In the genomic region with DNA sequence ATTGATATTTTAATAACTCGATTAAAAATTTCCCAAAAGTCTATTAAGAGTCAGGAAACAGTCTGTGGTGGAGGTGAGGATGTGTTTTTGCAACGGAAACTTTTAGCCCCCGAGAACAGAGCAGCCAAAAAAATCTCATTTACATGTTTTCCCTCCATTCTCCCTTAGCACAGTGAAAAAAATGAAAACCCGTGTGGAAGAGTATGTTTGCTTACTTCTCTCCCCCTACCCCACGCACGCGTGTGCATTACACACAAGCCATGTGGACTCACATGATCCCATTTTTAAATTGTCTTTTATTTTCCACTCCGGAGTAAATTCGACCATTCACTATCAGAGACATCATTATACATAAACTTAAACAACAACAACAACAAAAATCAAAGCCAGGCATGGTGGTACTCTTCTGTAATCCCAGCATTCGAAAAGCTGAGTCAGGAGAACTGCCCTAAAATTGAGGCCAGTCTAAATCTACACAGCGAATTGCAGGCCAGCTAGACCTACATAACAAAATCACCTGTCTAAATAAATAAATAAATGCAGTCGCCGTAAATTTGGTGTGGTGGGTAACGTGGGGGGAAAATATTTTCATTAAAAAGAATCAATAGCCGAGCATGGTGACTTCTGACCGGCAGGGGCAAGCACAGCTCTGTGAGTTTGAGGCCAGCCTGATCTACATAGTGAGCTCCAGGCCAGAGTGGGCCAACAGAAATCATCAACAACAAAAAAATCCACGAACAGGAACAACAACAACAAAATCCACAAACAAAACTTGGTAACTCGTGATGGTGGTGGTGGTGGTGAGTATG, we compare ENCODE assay signal across 8 mouse cellular contexts. TPM values are rescaled to one million over a fixed set of nuclear protein-coding genes. Genes with fewer than 3 reads are reported as not detected.
DNase-seq lines count a peak whose midpoint lies in the region; ATAC-seq lines count a peak whose summit lies in the region.

No protein-coding gene starts in this region.

- 52% methylated on average over 18 of the region's 18 CpGs for WGBS in lung, embryonic 16.5 days
- 62% methylated on average over 18 of the region's 18 CpGs for WGBS in hindbrain, embryonic 13.5 days
- 63% methylated on average over 18 of the region's 18 CpGs for WGBS in midbrain, embryonic 12.5 days

- peaks cover 10% of the 10 kb centered on the region for H3K4me1 ChIP-seq in lung, embryonic 16.5 days (replicated peaks; ENCODE audit: control insufficient read depth, insufficient read depth, low read length)
- H3K4me1 ChIP-seq in hindbrain, embryonic 13.5 days (replicated peaks) = peaks cover 26% of the 10 kb centered on the region
- peaks cover 7% of the 10 kb centered on the region; the same call in 1 of the 2 replicates for H3K4me1 ChIP-seq in midbrain, embryonic 12.5 days

- peak; percentile 42 for DNase-seq in CD4-positive, CD25-positive, alpha-beta regulatory T cell, adult 2 months (ENCODE audit: low read depth, low spot score)
- DNase-seq in lung, postnatal 25 days (ENCODE audit: low spot score) = no peak
- DNase-seq in adrenal gland, adult 8-10 months = no peak

- peak overlapping the region; percentile 68 for H3K9ac ChIP-seq in lung, embryonic 16.5 days (ENCODE audit: low read length)
- H3K9ac ChIP-seq in hindbrain, embryonic 13.5 days = peak overlapping the region; percentile 97
- H3K9ac ChIP-seq in midbrain, embryonic 12.5 days (replicated peaks) = peak overlapping the region; percentile 54

- no peak for ATAC-seq in CD4-positive, CD25-positive, alpha-beta regulatory T cell, adult 4 months
- peak; percentile 9; the same call in 1 of the 2 replicates for ATAC-seq in lung, embryonic 16.5 days (ENCODE audit: low read depth)
- peak; percentile 38 for ATAC-seq in hindbrain, embryonic 13.5 days (ENCODE audit: low FRiP score)
- peak; percentile 31 for ATAC-seq in midbrain, embryonic 12.5 days (ENCODE audit: low FRiP score, low read depth)
- no peak for ATAC-seq in activated CD4-positive, CD25-positive, alpha-beta regulatory T cell, adult 4 months

- H3K9me3 ChIP-seq in lung, embryonic 16.5 days (ENCODE audit: control insufficient read depth, low read length) = no peaks in the 10 kb centered on the region
- no peaks in the 10 kb centered on the region for H3K9me3 ChIP-seq in hindbrain, embryonic 13.5 days
- H3K9me3 ChIP-seq in midbrain, embryonic 12.5 days = no peaks in the 10 kb centered on the region

- no peaks in the 10 kb centered on the region for H3K36me3 ChIP-seq in lung, embryonic 16.5 days (ENCODE audit: control insufficient read depth, insufficient read depth, low read length)
- no peaks in the 10 kb centered on the region for H3K36me3 ChIP-seq in hindbrain, embryonic 13.5 days
- H3K36me3 ChIP-seq in midbrain, embryonic 12.5 days = no peaks in the 10 kb centered on the region

- H3K27me3 ChIP-seq in lung, embryonic 16.5 days (ENCODE audit: control insufficient read depth, insufficient read depth, low read depth, low read length) = no peaks in the 10 kb centered on the region
- H3K27me3 ChIP-seq in hindbrain, embryonic 13.5 days = no peaks in the 10 kb centered on the region
- H3K27me3 ChIP-seq in midbrain, embryonic 12.5 days = no peaks in the 10 kb centered on the region

- peak overlapping the region; percentile 55 for H3K4me2 ChIP-seq in lung, embryonic 16.5 days (ENCODE audit: low read depth, low read length)
- peak overlapping the region; percentile 57 for H3K4me2 ChIP-seq in hindbrain, embryonic 13.5 days
- peak overlapping the region; percentile 50 for H3K4me2 ChIP-seq in midbrain, embryonic 12.5 days (replicated peaks)

- H3K4me3 ChIP-seq in lung, embryonic 16.5 days (ENCODE audit: low read length) = peak overlapping the region; percentile 81
- peak overlapping the region; percentile 96 for H3K4me3 ChIP-seq in hindbrain, embryonic 13.5 days
- H3K4me3 ChIP-seq in midbrain, embryonic 12.5 days = peak overlapping the region; percentile 93

- H3K27ac ChIP-seq in lung, embryonic 16.5 days (ENCODE audit: low read length) = peak overlapping the region; percentile 96
- peak overlapping the region; percentile 98 for H3K27ac ChIP-seq in hindbrain, embryonic 13.5 days
- peak overlapping the region; percentile 95 for H3K27ac ChIP-seq in midbrain, embryonic 12.5 days (replicated peaks)

RNA-seq across cellular contexts. Expression of a gene that starts 0.9 kb away (rescaled TPM):
- 10 to 100 TPM; 19.2 to 21.2 TPM for polyA plus RNA-seq in CD4-positive, CD25-positive, alpha-beta regulatory T cell, adult 4 months (2017; shearing (Covaris generic))
- polyA plus RNA-seq in lung, embryonic 16.5 days (2015; fragmentation: Nextera tagmentation; extraction: Ambion mirVana) = 11.1 and 13.3 TPM in 2 replicates
- 14.0 and 14.5 TPM in 2 replicates for polyA plus RNA-seq in hindbrain, embryonic 13.5 days (2015; fragmentation: Nextera tagmentation; extraction: Ambion mirVana)
- polyA plus RNA-seq in midbrain, embryonic 12.5 days (2016; fragmentation: Nextera tagmentation; extraction: Ambion mirVana) = 14.3 and 15.6 TPM in 2 replicates
- polyA plus RNA-seq in activated CD4-positive, CD25-positive, alpha-beta regulatory T cell, adult 4 months (2017; shearing (Covaris generic)) = 10 to 100 TPM; 13.4 to 16.4 TPM
- 100 to 1,000 TPM; 130 to 228 (median 173) TPM for total RNA-seq in adrenal gland, adult 8-10 months (2022)

Comparison
In these comparisons a context has a peak if more than half of its experiments do, and no peak if none do; other contexts are left out.
1. ATAC-seq: peak in lung, embryonic 16.5 days (single experiment), hindbrain, embryonic 13.5 days (single experiment) and midbrain, embryonic 12.5 days (single experiment); none in CD4-positive, CD25-positive, alpha-beta regulatory T cell, adult 4 months (single experiment) and activated CD4-positive, CD25-positive, alpha-beta regulatory T cell, adult 4 months (single experiment).
2. Peak in every context shown above with its lines, with median percentiles within 50 percentile points of each other: H3K27ac ChIP-seq, H3K4me2 ChIP-seq, H3K4me3 ChIP-seq and H3K9ac ChIP-seq.